Mouse (Mus musculus) embryonic stem cell, embryonic (primary cell): ENCODE measurements around the gene Speer4f1.
"Not testable (repeated sequence)": the region's sequence is repeated elsewhere in the genome, so short reads cannot be mapped to it uniquely, and the experiment has no call there.

Source experiments
- CTCF ChIA-PET, 4 experiments: fragments of 300-600 bp in 2 of 4; fragments of 350-600 bp in 2 of 4; sonication (Branson Sonifier 250); formaldehyde crosslinking; loops; one replicate each; lab custom pipeline; 2022; ENCODE audit warnings: inconsistent platforms in 2 of 4; lab: Charles Lee
- POLR2A ChIA-PET, 4 experiments: fragments of 300-600 bp in 2 of 4; fragments of 350-600 bp in 2 of 4; sonication (Branson Sonifier 250); formaldehyde crosslinking; loops; one replicate each; lab custom pipeline; 2022; ENCODE audit warnings: antibody characterized with exemption in 4 of 4, inconsistent platforms in 1 of 4; lab: Charles Lee

Gene Speer4f1

GRCm38 (mm10) chr5:17475798-17476197 lies at the start of gene Speer4f1:
Gene Speer4f1, plus strand, starts transcription at chr5:17476098.
- CTCF ChIA-PET, POLR2A ChIA-PET: not testable (repeated sequence)

GRCm38 (mm10) chr5:17426930-17427329 lies 49.0 kb upstream of the Speer4f1 start:
- ChIA-PET POLR2A (no interaction called here), CTCF (no interaction called here)

GRCm38 (mm10) chr5:17434721-17435120 lies 41.2 kb upstream of the Speer4f1 start:
- POLR2A ChIA-PET, result no interaction called here
- CTCF ChIA-PET, result interaction anchor here in 1 of 4 experiments (0.7 kb wide), 1 partner anchor 42 kb away, joined by 5 read pairs; no protein-coding TSS in a partner anchor

- ChIA-PET CTCF (no interaction called here), POLR2A (no interaction called here)
Observed at GRCm38 (mm10) chr5:17436209-17436608, 39.7 kb upstream of the Speer4f1 start.

GRCm38 (mm10) chr5:17439487-17440102 lies 36.3 kb upstream of the Speer4f1 start:
- POLR2A ChIA-PET, result no interaction called here
- CTCF ChIA-PET, result no interaction called here

GRCm38 (mm10) chr5:17454059-17454458 lies 21.8 kb upstream of the Speer4f1 start:
- POLR2A ChIA-PET, result no interaction called here
- CTCF ChIA-PET, result interaction anchor here in 1 of 4 experiments (0.5 kb wide), 1 partner anchor 305 kb away, joined by 4 read pairs; no protein-coding TSS in a partner anchor

- ChIA-PET POLR2A (no interaction called here), CTCF (no interaction called here)
Observed at GRCm38 (mm10) chr5:17454952-17455586, 20.8 kb upstream of the Speer4f1 start.

- POLR2A ChIA-PET, result no interaction called here
Observed at GRCm38 (mm10) chr5:17456671-17457070, 19.2 kb upstream of the Speer4f1 start.

GRCm38 (mm10) chr5:17468120-17468519 lies 7.8 kb upstream of the Speer4f1 start:
- CTCF ChIA-PET, POLR2A ChIA-PET: not testable (repeated sequence)

More at GRCm38 (mm10) chr5:17456671-17457070, 19.2 kb upstream of the Speer4f1 start:
- CTCF ChIA-PET, result no interaction called here

GRCm38 (mm10) chr5:17476476-17476875 lies 578 bp downstream of the Speer4f1 start:
- ChIA-PET POLR2A (no interaction called here), CTCF (no interaction called here)

- POLR2A ChIA-PET, result no interaction called here
- CTCF ChIA-PET, result no interaction called here
Observed at GRCm38 (mm10) chr5:17489894-17490293, 14.0 kb downstream of the Speer4f1 start.

- CTCF ChIA-PET, result no interaction called here
- POLR2A ChIA-PET, result no interaction called here
Observed at GRCm38 (mm10) chr5:17495616-17496015, 19.7 kb downstream of the Speer4f1 start.

- ChIA-PET POLR2A (no interaction called here), CTCF (no interaction called here)
Observed at GRCm38 (mm10) chr5:17496650-17497049, 20.8 kb downstream of the Speer4f1 start.

- POLR2A ChIA-PET, result no interaction called here
Observed at GRCm38 (mm10) chr5:17499873-17500329, 24.0 kb downstream of the Speer4f1 start.

GRCm38 (mm10) chr5:17500866-17501265 lies 25.0 kb downstream of the Speer4f1 start:
- ChIA-PET CTCF (no interaction called here), POLR2A (no interaction called here)

More at GRCm38 (mm10) chr5:17499873-17500329, 24.0 kb downstream of the Speer4f1 start:
- CTCF ChIA-PET, result no interaction called here

GRCm38 (mm10) chr5:17505540-17505939 lies 29.6 kb downstream of the Speer4f1 start:
- ChIA-PET CTCF (no interaction called here), POLR2A (no interaction called here)

- ChIA-PET POLR2A (no interaction called here), CTCF (no interaction called here)
Observed at GRCm38 (mm10) chr5:17508038-17508437, 32.1 kb downstream of the Speer4f1 start.
